16 mouse cellular contexts compared by ENCODE assay signal in genomic region chr12:56692536-56692935, GRCm38 (mm10). TPM values are rescaled to one million over a fixed set of nuclear protein-coding genes. Genes with fewer than 3 reads are reported as not detected.
A peak's percentile ranks its signal among the peaks of the same experiment; 100 is the strongest.
DNase-seq lines count a peak whose midpoint lies in the region; ATAC-seq and TF ChIP-seq lines count a peak whose summit lies in the region.
"Had no signal": no experiment of that assay in that cellular context is flagged by ENCODE, and none has a peak within 500 bp of the region (broad histone marks: within the 10 kb centered on the region; RNA-seq: fewer than 3 reads in every experiment).

No protein-coding gene starts in this region.

- H3K79me2 ChIP-seq in heart, adult 2 months (replicated peaks; ENCODE audit: control insufficient read depth, insufficient read depth, low read length) = no peaks in the 10 kb centered on the region

- H3K9ac ChIP-seq in heart, embryonic 14.5 days (ENCODE audit: low read length) = no peak overlapping the region
- no peak overlapping the region for H3K9ac ChIP-seq in heart, adult 2 months (ENCODE audit: low read depth, low read length)
- peak overlapping the region; percentile 51 for H3K9ac ChIP-seq in limb, embryonic 13.5 days

- no peak for TF ChIP-seq EP300 in heart, adult 2 months (IDR thresholded peaks at IDR 0.05; ENCODE audit: insufficient read depth, low read depth, low read length)

- H3K4me3 ChIP-seq in heart, embryonic 14.5 days (ENCODE audit: control insufficient read depth in 1 of 2, insufficient read depth in 1 of 2, low read depth in 1 of 2, low read length in 2 of 2) = peak overlapping the region in 1 of 2 experiments; percentile 14; a peak in 2 of 4 replicates
- H3K4me3 ChIP-seq in heart, adult 2 months = no peak overlapping the region
- H3K4me3 ChIP-seq in megakaryocyte, embryonic 14.5 days (replicated peaks) = peak overlapping the region; percentile 53
- peak overlapping the region; percentile 41 for H3K4me3 ChIP-seq in limb, embryonic 13.5 days
- H3K4me3 ChIP-seq: erythroblast, embryonic 14.5 days had no signal

- no peak overlapping the region for H3K27ac ChIP-seq in heart, embryonic 14.5 days (replicated peaks in 1 of 2; ENCODE audit: control insufficient read depth in 1 of 2, insufficient read depth in 1 of 2, low read depth in 2 of 2, low read length in 2 of 2)
- no peak overlapping the region for H3K27ac ChIP-seq in heart, adult 2 months
- peak overlapping the region; percentile 22; the same call in 1 of the 2 replicates for H3K27ac ChIP-seq in limb, embryonic 13.5 days

- 5% methylated on average over 19 of the region's 19 CpGs for WGBS in heart, embryonic 14.5 days
- WGBS in heart, adult 2 months = 13% methylated on average over 19 of the region's 19 CpGs
- 5% methylated on average over 19 of the region's 19 CpGs for WGBS in limb, embryonic 13.5 days

- DNase-seq in heart, adult 2 months = no peak
- peak; percentile 49 for DNase-seq in embryo, embryonic 10.5 days (ENCODE audit: low spot score)
- no peak for DNase-seq in thymus, postnatal 36 days
- no peak for DNase-seq in ovary, postnatal 36 days (ENCODE audit: low spot score)
- DNase-seq: adrenal gland, postnatal 36 days; cerebellum, adult 18-20 months; heart, postnatal 36 days; kidney, postnatal 25 days had no signal

- ATAC-seq in heart, embryonic 14.5 days (ENCODE audit: insufficient number of reproducible peaks, insufficient read depth, low FRiP score, low read depth) = no peak
- ATAC-seq in megakaryocyte, adult 5-6 weeks (ENCODE audit: poor library complexity, severe bottlenecking) = no peak
- no peak for ATAC-seq in limb, embryonic 13.5 days (ENCODE audit: low FRiP score, low read depth)
- ATAC-seq: lung, postnatal 0 days had no signal

- H3K4me1 ChIP-seq in heart, embryonic 14.5 days (ENCODE audit: control insufficient read depth in 2 of 2, insufficient read depth in 2 of 2, low read length in 2 of 2) = peaks cover 15 to 29% of the 10 kb centered on the region in 2 experiments; a peak in 3 of 4 replicates
- no peaks in the 10 kb centered on the region for H3K4me1 ChIP-seq in heart, adult 2 months (ENCODE audit: control insufficient read depth, insufficient read depth, low read length)
- H3K4me1 ChIP-seq in megakaryocyte, embryonic 14.5 days = peaks cover 53% of the 10 kb centered on the region
- peaks cover 58% of the 10 kb centered on the region for H3K4me1 ChIP-seq in limb, embryonic 13.5 days

- intact Hi-C loops in heart, adult 2 months (cut with DNase I) = no loop called here

- no peak for TF ChIP-seq CTCF in heart, adult 2 months (IDR thresholded peaks at IDR 0.05)

- no peak for TF ChIP-seq POLR2A in heart, adult 2 months (IDR thresholded peaks at IDR 0.05; ENCODE audit: insufficient read depth, low read depth, low read length)

- no peaks in the 10 kb centered on the region for H3K36me3 ChIP-seq in heart, embryonic 14.5 days (ENCODE audit: control insufficient read depth, insufficient read depth, low read length)
- H3K36me3 ChIP-seq in heart, adult 2 months (ENCODE audit: control insufficient read depth, insufficient read depth, low read length) = no peaks in the 10 kb centered on the region
- no peaks in the 10 kb centered on the region for H3K36me3 ChIP-seq in megakaryocyte, embryonic 14.5 days (replicated peaks; ENCODE audit: low read length)
- H3K36me3 ChIP-seq in limb, embryonic 13.5 days = no peaks in the 10 kb centered on the region

- no peaks in the 10 kb centered on the region for H3K9me3 ChIP-seq in heart, embryonic 14.5 days (ENCODE audit: control insufficient read depth, low read length)
- peaks cover 72% of the 10 kb centered on the region for H3K9me3 ChIP-seq in megakaryocyte, embryonic 14.5 days
- no peaks in the 10 kb centered on the region for H3K9me3 ChIP-seq in limb, embryonic 13.5 days

- peak overlapping the region; percentile 39 for H3K4me2 ChIP-seq in heart, embryonic 14.5 days (ENCODE audit: low read length)
- H3K4me2 ChIP-seq in limb, embryonic 13.5 days (replicated peaks) = peak overlapping the region; percentile 62

- peaks cover 100% of the 10 kb centered on the region for H3K27me3 ChIP-seq in heart, embryonic 14.5 days (ENCODE audit: control insufficient read depth, insufficient read depth, low read length)
- peaks cover 44% of the 10 kb centered on the region for H3K27me3 ChIP-seq in heart, adult 2 months (ENCODE audit: control insufficient read depth, insufficient read depth, low read length)
- peaks cover 99% of the 10 kb centered on the region for H3K27me3 ChIP-seq in megakaryocyte, embryonic 14.5 days (replicated peaks)
- peaks cover 98% of the 10 kb centered on the region for H3K27me3 ChIP-seq in limb, embryonic 13.5 days

RNA-seq across cellular contexts. Expression of gene Pax9, which starts 1.0 kb away (rescaled TPM):
- polyA plus RNA-seq in heart, embryonic 14.5 days (2014; fragmentation: Nextera tagmentation; extraction: Ambion mirVana) = 0.04 TPM in 1 of 2 replicates, not detected in the other
- under 1 TPM in 1 of 2 experiments, not detected in 1; 0.26 TPM for total RNA-seq in heart, adult 2 months (2021)
- polyA plus RNA-seq in heart, adult 2 months (2012; rRNA removed) = 0.20 and 0.47 TPM in 2 replicates
- polyA plus RNA-seq in megakaryocyte, embryonic 14.5 days (2012; ENCODE audit: insufficient read depth, low replicate concordance) = not detected in 2 replicates
- total RNA-seq in megakaryocyte, adult 5-6 weeks (2015) = not detected in 2 replicates
- total RNA-seq in megakaryocyte, adult 5-6 weeks (2017) = not detected in 2 replicates
- 7.2 and 10.2 TPM in 2 replicates for polyA plus RNA-seq in limb, embryonic 13.5 days (2015; fragmentation: Nextera tagmentation; extraction: Ambion mirVana)
- total RNA-seq: left cerebral cortex, adult 8-10 months; monocyte, adult 5-6 weeks had no signal
- polyA plus RNA-seq: erythroblast, embryonic 14.5 days had no signal
